Mouse (Mus musculus) neural tube, embryonic 15.5 days (tissue): ENCODE results near the gene Gm20388. TPM values are rescaled to one million over a fixed set of nuclear protein-coding genes. Genes with fewer than 3 reads are reported as not detected.

Experiments used
- ATAC-seq: fragments of 200-750 bp; cut with Nextera tagmentation; 2 replicates; pipeline ENCODE4 v1.8.0; 2017; ENCODE audit warnings: mild to moderate bottlenecking, moderate TSS enrichment, moderate library complexity; ENCODE audit not compliant: low FRiP score
- H3K27ac ChIP-seq: fragments of 300-500 bp; sonication (generic); replicated peaks from 2 replicates; pipeline ENCODE4 v1.5.1; 2015; ENCODE audit warnings: mild to moderate bottlenecking, inconsistent platforms
- H3K27me3 ChIP-seq: fragments of 300-500 bp; sonication (generic); replicated peaks from 2 replicates; pipeline ENCODE4 v1.6.1; 2015; ENCODE audit warnings: inconsistent platforms
- H3K36me3 ChIP-seq: fragments of 300-500 bp; sonication (generic); 2 replicates; pipeline ENCODE4 v1.6.1; 2015; ENCODE audit warnings: inconsistent platforms
- H3K4me1 ChIP-seq: fragments of 300-500 bp; sonication (generic); 2 replicates; pipeline ENCODE4 v1.6.1; 2015; ENCODE audit warnings: inconsistent platforms
- H3K4me2 ChIP-seq: fragments of 300-500 bp; sonication (generic); 2 replicates; pipeline ENCODE4 v1.6.1; 2015; ENCODE audit warnings: inconsistent platforms, mild to moderate bottlenecking, moderate library complexity
- H3K4me3 ChIP-seq: fragments of 300-500 bp; sonication (generic); replicated peaks from 2 replicates; pipeline ENCODE4 v1.5.1; 2015; ENCODE audit warnings: mild to moderate bottlenecking, inconsistent platforms
- H3K9ac ChIP-seq: fragments of 300-500 bp; sonication (generic); replicated peaks from 2 replicates; pipeline ENCODE4 v1.6.1; 2015; ENCODE audit warnings: mild to moderate bottlenecking, inconsistent platforms
- H3K9me3 ChIP-seq: fragments of 300-500 bp; sonication (generic); replicated peaks from 2 replicates; pipeline ENCODE4 v1.6.1; 2016; ENCODE audit warnings: inconsistent platforms
- WGBS: fragments of 180-500 bp; shearing (Covaris S2); methylation state at CpG from one replicate; pipeline ENCODE4 v1.1.7; 2015; ENCODE audit warnings: mixed read lengths; 5-methylcytosine and 5-hydroxymethylcytosine counted together
- polyA plus RNA-seq: library from polyadenylated mRNA; unstranded; fragments of >200 nt; fragmentation: Nextera tagmentation; extraction: Ambion mirVana; gene quantifications from 2 replicates; pipeline ENCODE4 v1.2.1, GENCODE M21; 2015

Gm20388 gene
- polyA plus RNA-seq, 1 experiment from 2014 or later = not detected

GRCm38 (mm10) chr8:120463918-120464584 is 553.4 kb downstream of the Gm20388 start:
- Histone ChIP-seq H3K4me3 (no peak overlapping the region), H3K4me2 (no peak overlapping the region), H3K27me3 (no peaks in the 10 kb centered on the region), H3K27ac (no peak overlapping the region), H3K4me1 (peaks cover 60% of the 10 kb centered on the region), H3K36me3 (no peaks in the 10 kb centered on the region), H3K9me3 (no peaks in the 10 kb centered on the region), H3K9ac (no peak overlapping the region)
- ATAC-seq = no peak
- 89% methylated on average over 9 of the region's 9 CpGs for WGBS

- ATAC-seq = no peak
- 71% methylated on average over 4 of the region's 4 CpGs for WGBS
- no peak overlapping the region for H3K27ac ChIP-seq
These were observed 553.9 kb downstream of the Gm20388 start for GRCm38 (mm10) chr8:120464585-120464937.

GRCm38 (mm10) chr8:120465710-120466109 is 555.1 kb downstream of the Gm20388 start:
- no peak overlapping the region for H3K9ac ChIP-seq
- no peaks in the 10 kb centered on the region for H3K27me3 ChIP-seq
- H3K9me3 ChIP-seq = no peaks in the 10 kb centered on the region
- ATAC-seq = peak; percentile 53; the same call in 1 of the 2 replicates
- H3K4me2 ChIP-seq = no peak overlapping the region
- no peaks in the 10 kb centered on the region for H3K36me3 ChIP-seq
- no peak overlapping the region for H3K4me3 ChIP-seq
- H3K27ac ChIP-seq = peak overlapping the region; percentile 56; the same call in 1 of the 2 replicates
- 18% methylated on average over 8 of the region's 8 CpGs for WGBS
- peaks cover 44% of the 10 kb centered on the region for H3K4me1 ChIP-seq

More at GRCm38 (mm10) chr8:120464585-120464937, 553.9 kb downstream of the Gm20388 start:
- Histone ChIP-seq H3K27me3 (no peaks in the 10 kb centered on the region), H3K4me1 (peaks cover 55% of the 10 kb centered on the region), H3K4me3 (no peak overlapping the region), H3K9ac (no peak overlapping the region), H3K9me3 (no peaks in the 10 kb centered on the region), H3K36me3 (no peaks in the 10 kb centered on the region), H3K4me2 (no peak overlapping the region)

GRCm38 (mm10) chr8:120466266-120466665 is 555.6 kb downstream of the Gm20388 start:
- peaks cover 44% of the 10 kb centered on the region for H3K4me1 ChIP-seq
- H3K9me3 ChIP-seq = no peaks in the 10 kb centered on the region
- H3K4me3 ChIP-seq = no peak overlapping the region

GRCm38 (mm10) chr8:120467598-120467997 is 557.0 kb downstream of the Gm20388 start:
- 90% methylated on average over 7 of the region's 7 CpGs for WGBS
- no peak overlapping the region for H3K27ac ChIP-seq
- no peak overlapping the region for H3K4me3 ChIP-seq
- no peaks in the 10 kb centered on the region for H3K36me3 ChIP-seq
- ATAC-seq = no peak
- no peaks in the 10 kb centered on the region for H3K9me3 ChIP-seq
- no peak overlapping the region for H3K4me2 ChIP-seq
- no peak overlapping the region for H3K9ac ChIP-seq
- no peaks in the 10 kb centered on the region for H3K27me3 ChIP-seq
- H3K4me1 ChIP-seq = peaks cover 44% of the 10 kb centered on the region

More at GRCm38 (mm10) chr8:120466266-120466665, 555.6 kb downstream of the Gm20388 start:
- H3K27me3 ChIP-seq = no peaks in the 10 kb centered on the region
- 65% methylated on average over 10 of the region's 10 CpGs for WGBS
- H3K36me3 ChIP-seq = no peaks in the 10 kb centered on the region
- no peak for ATAC-seq
- no peak overlapping the region for H3K9ac ChIP-seq
- peak overlapping the region; percentile 56; the same call in 1 of the 2 replicates for H3K27ac ChIP-seq
- no peak overlapping the region for H3K4me2 ChIP-seq

- no peaks in the 10 kb centered on the region for H3K36me3 ChIP-seq
- no peaks in the 10 kb centered on the region for H3K27me3 ChIP-seq
- H3K9ac ChIP-seq = no peak overlapping the region
- ATAC-seq = no peak
- H3K4me3 ChIP-seq = no peak overlapping the region
- H3K4me1 ChIP-seq = peaks cover 48% of the 10 kb centered on the region
- no peak overlapping the region for H3K4me2 ChIP-seq
- H3K9me3 ChIP-seq = no peaks in the 10 kb centered on the region
- 84% methylated on average over 12 of the region's 12 CpGs for WGBS
- H3K27ac ChIP-seq = no peak overlapping the region
These were observed 559.5 kb downstream of the Gm20388 start for GRCm38 (mm10) chr8:120470170-120470569.

GRCm38 (mm10) chr8:120471166-120471565 is 560.5 kb downstream of the Gm20388 start:
- no peak overlapping the region for H3K4me3 ChIP-seq
- no peak for ATAC-seq
- peaks cover 49% of the 10 kb centered on the region for H3K4me1 ChIP-seq
- no peaks in the 10 kb centered on the region for H3K36me3 ChIP-seq
- no peak overlapping the region for H3K4me2 ChIP-seq
- H3K9ac ChIP-seq = no peak overlapping the region
- H3K9me3 ChIP-seq = no peaks in the 10 kb centered on the region
- H3K27ac ChIP-seq = 0 out of 2 replicates have a peak overlapping the region, but pooled peaks have one; percentile 60
- 10% methylated on average over 7 of the region's 7 CpGs for WGBS
- no peaks in the 10 kb centered on the region for H3K27me3 ChIP-seq

- Histone ChIP-seq H3K4me3 (no peak overlapping the region), H3K4me1 (peaks cover 49% of the 10 kb centered on the region), H3K4me2 (no peak overlapping the region), H3K36me3 (no peaks in the 10 kb centered on the region), H3K27me3 (no peaks in the 10 kb centered on the region), H3K9me3 (no peaks in the 10 kb centered on the region), H3K27ac (0 out of 2 replicates have a peak overlapping the region, but pooled peaks have one; percentile 60), H3K9ac (no peak overlapping the region)
- WGBS = 62% methylated on average over 2 of the region's 2 CpGs
- ATAC-seq = no peak
These were observed 561.1 kb downstream of the Gm20388 start for GRCm38 (mm10) chr8:120471752-120472151.

- no peaks in the 10 kb centered on the region for H3K27me3 ChIP-seq
- no peak overlapping the region for H3K4me3 ChIP-seq
- peaks cover 49% of the 10 kb centered on the region for H3K4me1 ChIP-seq
- peak overlapping the region; percentile 60; the same call in 1 of the 2 replicates for H3K27ac ChIP-seq
- no peaks in the 10 kb centered on the region for H3K9me3 ChIP-seq
- WGBS = 29% methylated on average over 16 of the region's 16 CpGs
- H3K36me3 ChIP-seq = no peaks in the 10 kb centered on the region
- no peak for ATAC-seq
- H3K9ac ChIP-seq = no peak overlapping the region
- H3K4me2 ChIP-seq = no peak overlapping the region
These were observed 561.6 kb downstream of the Gm20388 start for GRCm38 (mm10) chr8:120472230-120472629.

- Histone ChIP-seq H3K36me3 (no peaks in the 10 kb centered on the region), H3K4me1 (peaks cover 50% of the 10 kb centered on the region), H3K9ac (no peak overlapping the region), H3K4me3 (no peak overlapping the region), H3K4me2 (no peak overlapping the region), H3K9me3 (no peaks in the 10 kb centered on the region), H3K27ac (no peak overlapping the region), H3K27me3 (no peaks in the 10 kb centered on the region)
- ATAC-seq = no peak
- 78% methylated on average over 13 of the region's 13 CpGs for WGBS
These were observed 563.2 kb downstream of the Gm20388 start for GRCm38 (mm10) chr8:120473729-120474364.

- Histone ChIP-seq H3K4me2 (no peak overlapping the region), H3K4me1 (peaks cover 50% of the 10 kb centered on the region), H3K27ac (no peak overlapping the region), H3K36me3 (no peaks in the 10 kb centered on the region), H3K9me3 (no peaks in the 10 kb centered on the region), H3K9ac (no peak overlapping the region), H3K27me3 (no peaks in the 10 kb centered on the region), H3K4me3 (no peak overlapping the region)
- ATAC-seq = no peak
- 83% methylated on average over 11 of the region's 11 CpGs for WGBS
These were observed 564.0 kb downstream of the Gm20388 start for GRCm38 (mm10) chr8:120474496-120475235.
